Mouse (Mus musculus): ENCODE measurements at regions not wholly inside any gene's neighbourhood (a gene's known extent, or its start where the extent isn't known, plus 50 kb on each side); places are given as distances from the start of the nearest gene placed in this dataset.

DNA sequence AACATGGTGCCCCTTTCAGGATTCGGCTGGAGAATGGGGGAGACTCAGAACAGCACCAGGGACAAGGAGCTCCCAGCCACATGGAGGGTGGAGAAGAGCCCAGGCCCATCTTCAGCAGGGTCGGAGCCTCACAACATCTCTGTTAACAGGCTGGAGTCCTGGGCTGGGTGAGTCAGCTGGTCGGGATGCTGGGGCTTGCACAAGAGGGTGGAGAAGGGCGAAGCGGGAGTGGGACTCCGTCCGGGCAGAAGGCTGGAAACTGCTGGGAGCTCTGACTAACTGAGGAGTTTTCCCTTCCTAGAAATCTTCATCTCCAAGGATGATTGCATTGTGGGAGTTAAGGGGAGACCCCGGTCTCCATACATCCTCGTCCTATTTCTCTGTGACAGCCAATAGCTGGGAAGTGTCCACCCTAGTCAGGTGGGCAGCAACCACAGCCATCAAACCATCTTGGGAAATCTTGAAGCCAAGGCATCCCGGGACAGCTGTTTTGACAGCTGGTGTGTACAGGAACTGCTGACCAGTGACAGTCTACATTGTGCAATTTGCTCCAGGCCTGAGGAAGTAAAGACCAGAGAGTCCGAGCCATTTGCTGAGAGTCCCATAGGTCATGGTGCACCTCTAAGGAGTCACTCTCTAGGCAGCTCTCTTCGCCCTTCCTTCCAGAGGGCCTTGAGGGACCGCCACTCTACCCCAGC lies 247.4 kb downstream of the Bcl11b start:
- peak; percentile 37 to 43 for DNase-seq
- intact Hi-C loops (cut with DNase I): no loop called here

DNA sequence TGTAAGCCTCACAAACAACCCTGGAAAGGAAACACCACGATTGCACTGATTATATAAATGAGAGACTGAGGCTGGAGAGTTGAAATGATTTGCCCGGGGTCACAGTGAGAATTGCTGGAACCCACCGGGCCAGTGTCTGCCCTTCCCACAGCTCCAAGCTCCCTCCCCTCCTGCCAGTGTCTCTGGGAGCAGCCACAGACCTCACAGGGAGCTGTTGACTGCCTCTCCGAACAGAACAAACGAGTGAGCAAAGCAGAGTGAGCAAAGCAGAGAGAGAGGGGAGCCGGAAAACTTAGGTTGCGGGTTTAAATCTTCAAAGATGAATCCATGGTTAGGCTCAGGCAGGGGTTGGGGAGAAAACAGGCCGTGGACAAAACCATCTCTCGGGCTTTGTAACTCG lies 246.2 kb downstream of the Bcl11b start:
- no peak for DNase-seq
- intact Hi-C loops (cut with DNase I): no loop called here

DNA sequence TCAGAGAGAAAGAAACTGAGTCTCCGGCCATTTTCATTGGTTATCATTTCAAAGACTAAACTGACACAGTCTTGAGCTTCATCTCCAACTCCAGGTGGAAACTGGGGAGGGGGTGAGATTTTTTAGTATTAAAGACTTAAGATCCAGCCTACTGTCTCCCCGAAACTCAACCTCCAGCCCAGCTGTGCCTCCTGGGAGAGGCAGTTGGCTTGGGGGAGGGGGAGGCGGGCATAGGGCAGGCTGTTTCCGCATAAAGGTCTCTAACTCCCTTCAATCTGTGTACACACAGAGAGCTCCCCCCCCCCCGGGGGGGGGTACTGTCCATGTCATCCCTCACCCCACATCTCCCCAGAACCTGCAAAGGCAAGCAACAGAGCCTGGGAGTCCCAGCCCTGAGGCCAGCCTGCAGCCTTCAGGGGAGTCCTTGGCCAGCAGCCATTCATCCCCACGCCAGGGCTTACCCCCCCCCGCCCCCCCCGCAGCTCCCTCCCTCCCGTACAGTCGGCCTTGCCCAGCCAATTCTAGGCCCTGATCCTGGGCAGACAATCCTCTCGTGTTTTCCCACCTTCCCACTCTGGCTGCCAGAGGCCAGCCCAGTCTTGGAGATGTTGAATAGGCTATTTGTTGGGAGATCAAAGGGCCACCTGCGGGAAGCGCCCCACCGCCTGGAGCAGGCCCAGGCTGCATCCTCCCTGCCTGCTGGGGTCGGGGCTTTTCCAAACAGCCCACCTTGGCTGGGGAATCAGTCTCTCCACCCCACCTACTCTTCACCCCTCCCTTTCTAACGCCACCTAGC lies 245.2 kb downstream of the Bcl11b start:
- DNase-seq: no peak
- intact Hi-C loops (cut with DNase I): no loop called here

DNA sequence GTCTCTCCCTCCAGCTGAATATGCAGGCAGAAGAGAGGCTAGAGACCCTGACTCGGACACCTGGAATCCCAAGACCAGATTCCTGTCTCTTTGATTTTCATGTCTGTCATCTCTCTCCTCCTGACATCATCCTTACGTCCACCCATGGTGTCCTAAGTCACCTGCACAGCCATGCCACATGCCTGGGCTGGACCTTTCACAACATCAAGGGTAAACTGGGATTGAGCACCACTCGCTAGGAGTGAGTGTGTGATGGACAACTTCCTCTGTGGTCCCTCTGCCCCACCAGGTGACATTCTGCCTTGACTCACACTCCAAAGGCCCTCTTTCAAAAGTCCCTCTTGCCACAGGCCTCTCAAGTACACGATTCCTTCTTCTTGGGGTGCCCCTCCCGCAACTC lies 244.1 kb downstream of the Bcl11b start:
- intact Hi-C loops (cut with DNase I): no loop called here

DNA sequence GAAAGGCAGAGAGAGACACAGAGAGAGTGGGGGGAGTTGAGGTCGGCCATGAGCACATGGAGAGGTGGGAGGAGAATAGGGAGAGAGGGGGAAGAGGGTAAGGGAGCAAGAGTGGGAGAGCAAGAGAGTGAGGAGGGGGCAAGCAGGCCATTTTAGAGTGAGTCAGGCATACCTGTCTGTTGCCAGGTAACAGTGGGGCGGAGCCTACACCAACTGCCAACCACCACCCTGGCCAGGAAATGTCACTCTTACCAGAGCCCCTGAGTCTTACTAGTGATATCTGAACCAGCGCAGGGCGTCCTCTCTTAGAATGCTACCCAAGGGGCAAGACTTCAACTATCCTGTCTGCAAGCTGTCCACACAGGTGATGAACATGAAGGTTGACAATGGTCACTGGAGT lies 243.5 kb downstream of the Bcl11b start:
- intact Hi-C loops (cut with DNase I): loop anchor here (2.0 kb wide), 1 partner anchor 53 kb away; no protein-coding TSS in a partner anchor
- no peak for DNase-seq

More for the DNA sequence above, 244.1 kb downstream of the Bcl11b start:
- DNase-seq: no peak

DNA sequence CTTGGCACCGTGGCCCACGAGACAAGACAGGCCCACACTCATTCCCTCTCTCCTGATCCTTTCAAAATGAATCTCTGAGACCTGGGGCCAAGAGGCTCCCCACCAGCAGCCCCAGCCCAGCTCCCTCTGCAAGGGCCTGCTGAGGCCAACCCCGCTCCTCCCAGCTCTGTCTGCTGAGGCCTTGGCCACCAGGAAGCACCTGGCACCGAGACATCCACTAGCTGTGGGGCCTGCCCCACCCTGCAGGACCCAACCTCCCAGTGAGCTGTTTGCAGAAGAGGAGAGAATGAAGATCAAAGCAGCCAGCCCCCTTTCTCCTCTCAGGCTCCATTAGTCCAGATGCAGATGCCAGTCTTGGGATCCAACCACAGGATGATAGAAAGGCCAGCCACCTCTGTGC lies 241.3 kb downstream of the Bcl11b start:
- intact Hi-C loops (cut with DNase I): no loop called here
- DNase-seq: no peak

DNA sequence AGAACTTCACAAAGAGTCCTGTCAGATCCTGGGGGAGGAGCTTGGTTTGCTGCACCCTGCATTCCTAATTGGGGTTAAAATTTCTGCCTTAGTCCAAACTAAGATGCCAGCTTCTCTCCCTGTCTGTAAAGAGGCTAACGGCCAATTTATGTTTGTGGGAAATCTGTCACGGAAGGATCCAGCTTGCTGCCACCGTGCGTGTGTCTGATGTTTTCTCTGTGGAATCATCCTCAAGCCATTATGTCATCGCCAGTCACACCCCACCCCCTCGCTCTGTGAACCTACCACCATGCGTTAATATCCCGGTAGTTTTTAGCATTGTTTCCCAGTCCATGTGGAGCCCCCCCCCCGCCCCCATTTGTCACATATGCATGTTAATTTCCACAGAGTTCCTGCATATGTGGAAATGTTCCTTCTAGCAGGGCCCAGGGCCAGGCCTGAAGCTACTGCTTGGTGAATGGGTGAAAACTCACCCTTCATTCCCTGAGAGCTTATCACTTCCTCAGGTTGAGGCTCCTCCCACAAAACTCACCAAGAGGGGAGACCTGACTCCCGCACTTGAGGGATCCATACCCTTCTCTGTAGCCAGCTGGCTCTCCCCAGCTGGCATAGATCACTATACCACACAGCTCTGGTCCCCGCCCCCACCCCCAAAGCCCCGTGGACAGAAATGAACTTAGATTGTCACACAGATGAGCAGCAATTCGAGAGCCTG lies 233.4 kb downstream of the Bcl11b start:
- DNase-seq: no peak
- intact Hi-C loops (cut with DNase I): no loop called here

DNA sequence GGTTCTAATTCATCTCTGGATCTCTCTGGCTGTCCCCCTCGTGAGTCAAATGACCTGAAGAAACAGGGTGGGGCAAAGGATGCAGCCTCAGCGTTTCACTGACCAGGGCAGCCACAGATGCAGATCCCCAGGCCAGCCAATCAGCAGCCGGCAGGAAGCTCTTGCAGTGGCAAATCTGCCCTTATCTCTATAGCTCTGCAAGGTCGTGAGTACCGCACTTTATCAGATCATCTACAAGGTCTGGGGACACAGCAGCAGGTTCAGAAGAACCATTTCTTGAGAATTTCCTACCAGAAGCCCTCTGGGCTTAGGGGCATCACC lies 232.9 kb downstream of the Bcl11b start:
- no peak for DNase-seq
- intact Hi-C loops (cut with DNase I): no loop called here

DNA sequence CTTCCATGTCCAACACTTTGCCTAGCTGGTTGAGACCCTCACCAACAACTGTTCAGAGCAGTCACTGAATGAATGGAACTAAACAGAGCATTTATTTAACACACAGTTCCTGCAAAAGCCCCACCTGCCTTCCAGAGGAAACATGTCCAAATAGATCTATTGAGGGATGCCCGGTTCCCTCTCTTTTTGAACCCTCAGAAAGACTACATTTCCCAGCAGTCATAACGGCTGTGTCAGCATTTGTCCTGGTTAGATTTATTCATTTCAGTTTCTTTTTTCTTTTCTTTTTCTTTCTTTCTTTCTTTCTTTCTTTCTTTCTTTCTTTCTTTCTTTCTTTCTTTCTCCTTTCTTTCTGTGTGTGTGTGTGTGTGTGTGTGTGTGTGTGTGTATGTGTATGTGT lies 232.1 kb downstream of the Bcl11b start:
- DNase-seq: no peak
- intact Hi-C loops (cut with DNase I): no loop called here

DNA sequence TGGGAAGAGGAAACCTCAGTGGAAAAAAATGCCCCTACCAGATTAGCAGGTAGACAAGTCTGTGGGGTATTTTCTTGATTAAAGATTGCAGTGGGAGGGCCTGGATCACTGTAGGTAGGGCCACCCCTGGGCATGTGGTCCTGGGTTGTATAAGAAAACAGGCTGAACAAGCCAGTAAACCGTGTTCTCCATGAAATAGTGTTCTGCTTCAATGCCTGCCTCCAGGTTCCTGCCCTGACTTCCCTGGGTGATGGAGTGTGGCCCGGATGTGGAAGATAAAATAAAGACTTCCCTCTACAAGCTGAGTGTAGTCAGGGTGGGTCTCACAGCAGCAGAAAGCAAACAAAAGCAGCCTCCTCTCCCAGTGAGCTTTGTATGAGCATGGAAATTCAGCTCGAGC lies 231.6 kb downstream of the Bcl11b start:
- no peak for DNase-seq
- intact Hi-C loops (cut with DNase I): no loop called here

DNA sequence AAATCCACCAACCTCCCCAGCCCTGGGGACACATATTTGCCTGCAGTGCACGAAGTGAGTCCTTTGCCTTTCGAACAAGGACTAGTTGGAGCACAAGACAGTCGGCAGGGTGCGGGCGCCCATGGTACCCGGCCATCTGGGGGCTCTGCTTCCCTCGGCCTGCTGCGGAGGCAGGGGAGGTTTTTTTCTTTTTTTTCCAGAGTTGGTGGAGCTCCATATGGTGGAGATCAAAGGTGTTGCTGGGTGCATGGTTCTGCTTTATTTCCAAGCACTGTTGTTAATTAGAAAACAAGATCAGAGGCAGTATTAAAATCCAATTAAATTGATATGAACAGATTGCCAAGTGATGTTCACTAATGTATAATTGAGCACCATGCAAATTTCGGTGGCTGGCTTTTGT lies 225.4 kb downstream of the Bcl11b start:
- DNase-seq: no peak
- intact Hi-C loops (cut with DNase I): no loop called here

DNA sequence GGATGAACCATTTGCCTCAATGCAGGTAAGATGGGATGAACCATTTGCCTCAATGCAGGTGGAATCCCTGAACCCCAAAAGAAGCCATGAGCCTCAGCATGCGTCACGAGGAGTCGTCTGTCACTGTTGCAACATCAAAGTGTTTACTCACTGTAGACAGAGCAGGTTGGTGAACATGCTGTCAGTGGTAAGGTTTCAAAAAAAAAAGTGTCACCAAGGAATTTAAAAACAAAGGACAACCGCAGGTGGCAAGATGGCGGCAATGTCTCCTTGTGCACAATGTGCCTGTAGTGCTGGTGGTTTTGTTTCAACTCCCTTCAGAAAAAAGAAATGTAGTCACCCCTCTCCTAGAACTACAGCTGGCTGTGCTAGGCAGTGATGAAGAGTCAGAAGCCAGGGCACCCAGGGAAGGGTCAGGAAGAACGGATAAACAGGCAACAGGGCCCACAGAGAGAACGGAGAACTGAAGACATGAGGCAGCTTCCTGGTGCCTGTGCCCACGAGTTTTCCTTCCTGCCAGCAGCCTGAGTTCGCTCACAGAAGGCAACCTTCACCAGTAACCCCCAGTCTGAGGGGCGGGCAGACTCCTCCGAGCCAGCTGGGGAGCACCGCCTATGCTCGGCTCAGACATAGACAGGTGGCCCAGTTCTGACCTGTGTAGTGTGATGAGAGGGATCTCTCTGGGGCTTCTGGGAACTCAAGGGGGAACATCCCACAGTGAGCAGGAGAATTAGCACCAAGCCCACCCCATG lies 223.9 kb downstream of the Bcl11b start:
- intact Hi-C loops (cut with DNase I): no loop called here
- no peak for DNase-seq

DNA sequence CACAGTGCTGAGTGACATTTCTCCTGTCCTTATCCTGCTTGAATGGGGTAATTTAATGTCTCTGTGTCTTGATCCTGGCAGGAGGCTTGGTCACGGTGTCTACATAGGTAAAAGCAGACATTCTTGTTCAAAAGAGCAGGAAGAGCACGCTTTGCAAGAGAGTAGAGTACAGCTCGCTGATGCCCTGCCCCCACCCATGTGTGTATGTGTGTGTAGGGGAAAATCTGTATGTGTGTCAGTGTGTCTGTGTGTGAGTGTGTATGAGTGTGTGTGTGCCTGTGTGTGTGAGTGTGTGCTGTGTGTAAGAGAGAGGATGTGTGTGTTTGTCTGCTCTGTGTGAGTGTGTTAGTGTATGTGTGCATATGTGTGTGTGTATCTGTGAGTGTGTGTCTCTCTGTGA lies 221.3 kb downstream of the Bcl11b start:
- no peak for DNase-seq
- intact Hi-C loops (cut with DNase I): no loop called here

DNA sequence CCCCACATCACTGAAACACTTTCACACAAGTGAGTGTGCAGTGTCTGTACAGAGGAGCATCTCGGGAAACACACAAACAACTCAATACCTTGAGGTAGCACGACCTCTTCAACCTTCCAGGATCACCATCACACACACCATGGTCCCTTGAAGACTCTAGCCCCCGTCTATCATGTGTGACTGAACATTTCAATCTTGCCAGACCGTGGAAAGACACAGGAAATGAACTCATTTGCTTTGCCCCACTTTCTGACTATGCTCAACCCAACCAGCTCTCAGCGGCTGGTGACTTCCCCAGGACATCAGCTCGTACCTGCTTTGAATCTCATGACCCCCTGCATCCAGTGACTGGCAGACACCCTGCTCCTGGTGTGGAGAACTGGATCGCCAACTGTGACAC lies 219.6 kb downstream of the Bcl11b start:
- no peak for DNase-seq
- intact Hi-C loops (cut with DNase I): no loop called here

DNA sequence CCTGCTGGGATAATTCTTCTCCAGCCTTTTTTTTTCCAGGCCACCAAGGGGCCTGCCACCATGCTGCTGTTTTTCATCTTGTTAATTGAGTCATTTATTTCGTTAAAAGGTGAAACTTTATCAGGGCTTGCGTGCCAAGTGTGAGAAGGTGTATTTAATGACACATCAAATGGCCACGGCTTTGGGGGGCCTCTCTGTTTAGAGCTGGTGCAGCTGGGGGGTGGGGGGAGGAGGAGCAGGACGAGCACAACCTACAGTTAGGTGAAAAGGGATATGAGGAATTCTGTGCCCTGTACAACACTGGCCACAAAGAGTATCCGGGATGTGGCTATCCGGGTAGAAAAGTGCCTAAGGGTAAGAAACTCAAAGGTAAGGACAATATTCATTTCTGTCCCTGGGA lies 213.6 kb downstream of the Bcl11b start:
- DNase-seq: no peak
- intact Hi-C loops (cut with DNase I): no loop called here

DNA sequence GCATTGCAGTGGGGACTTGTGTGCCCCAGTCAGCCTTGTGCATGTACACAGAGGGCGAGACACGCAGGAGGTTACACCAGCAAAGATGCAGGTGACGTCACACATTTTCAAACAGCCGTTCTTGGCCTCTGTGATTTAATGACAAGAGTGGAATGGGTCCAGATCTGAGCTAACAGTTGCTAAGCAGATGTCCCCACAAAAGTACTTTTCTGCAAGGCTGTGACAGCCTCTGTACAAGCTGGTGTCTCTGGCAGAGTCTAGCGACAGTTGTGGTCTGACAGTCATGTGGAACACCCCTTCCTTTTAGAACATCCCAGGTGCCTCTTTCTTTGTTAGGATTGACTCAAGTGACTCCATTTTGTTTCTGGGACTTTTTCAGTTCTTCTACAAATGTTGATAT lies 203.1 kb downstream of the Bcl11b start:
- intact Hi-C loops (cut with DNase I): no loop called here
- no peak for DNase-seq

DNA sequence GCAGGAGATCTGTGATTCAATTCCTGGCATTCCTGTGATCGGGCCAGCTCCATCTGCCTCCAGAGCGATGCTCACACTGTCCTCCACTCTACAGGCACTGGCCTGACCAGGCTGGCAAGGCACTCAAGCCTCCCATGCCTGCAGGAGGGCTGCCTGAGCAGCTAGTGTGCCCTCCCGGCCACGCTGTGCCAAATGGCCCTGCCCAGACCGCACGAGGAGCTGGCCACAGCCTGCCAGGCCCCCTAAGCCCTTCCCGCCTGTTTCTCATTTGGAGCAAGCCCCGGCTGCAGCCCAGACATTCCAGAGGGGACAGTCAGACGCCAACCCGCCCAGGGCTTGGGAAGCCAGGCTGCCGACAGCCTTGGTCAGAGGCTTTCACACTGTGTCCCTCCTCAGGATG lies 195.8 kb downstream of the Bcl11b start:
- peak; percentile 49 to 66 for DNase-seq
- intact Hi-C loops (cut with DNase I): no loop called here

DNA sequence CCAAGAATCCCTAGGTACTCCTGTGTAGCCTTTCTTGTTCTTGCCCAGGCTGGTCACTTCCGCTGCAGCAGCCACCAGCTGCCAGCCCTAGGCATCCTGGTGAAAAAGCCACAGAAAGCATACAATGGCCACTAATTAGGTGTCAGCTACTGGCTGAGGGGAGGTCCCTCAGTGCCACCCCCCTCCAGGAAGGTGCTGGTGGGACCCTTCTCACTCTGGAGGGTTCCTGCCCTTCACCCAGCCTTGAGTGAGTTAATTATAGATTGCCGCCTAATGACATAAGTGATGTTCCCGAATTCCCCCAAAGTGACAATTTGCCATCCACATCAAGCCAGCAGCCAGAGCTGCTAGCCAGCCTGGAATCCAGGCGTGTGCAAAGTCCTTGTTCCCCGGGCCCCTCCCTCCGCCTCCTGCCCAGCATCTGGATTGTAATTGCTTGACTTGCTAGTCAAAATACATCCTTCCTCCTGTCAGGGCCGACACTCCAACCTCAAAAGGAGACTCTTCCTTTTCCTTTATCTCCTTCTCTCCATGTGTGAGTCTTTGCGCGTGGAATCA lies 195.2 kb downstream of the Bcl11b start:
- no peak for DNase-seq
- intact Hi-C loops (cut with DNase I): no loop called here

DNA sequence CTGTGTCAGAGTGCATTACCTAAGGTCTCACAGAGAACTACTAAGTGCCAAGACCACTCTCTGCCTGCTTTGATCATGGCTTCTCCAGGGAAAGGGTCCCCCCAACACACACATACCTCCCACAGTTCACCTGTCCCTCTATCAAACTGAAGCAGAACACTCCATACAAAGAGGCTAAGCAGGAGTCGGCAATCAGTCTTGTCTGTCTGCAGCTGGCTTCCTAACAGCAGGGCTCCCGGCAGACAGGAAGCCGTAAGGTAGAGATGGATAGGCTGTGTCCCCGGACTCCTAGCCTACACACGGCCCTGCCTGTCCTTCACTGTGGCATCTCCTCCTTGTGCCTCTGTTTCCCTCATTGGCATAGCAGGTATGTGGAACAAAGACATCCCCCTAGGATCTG lies 192.2 kb downstream of the Bcl11b start:
- no peak for DNase-seq
- intact Hi-C loops (cut with DNase I): no loop called here

DNA sequence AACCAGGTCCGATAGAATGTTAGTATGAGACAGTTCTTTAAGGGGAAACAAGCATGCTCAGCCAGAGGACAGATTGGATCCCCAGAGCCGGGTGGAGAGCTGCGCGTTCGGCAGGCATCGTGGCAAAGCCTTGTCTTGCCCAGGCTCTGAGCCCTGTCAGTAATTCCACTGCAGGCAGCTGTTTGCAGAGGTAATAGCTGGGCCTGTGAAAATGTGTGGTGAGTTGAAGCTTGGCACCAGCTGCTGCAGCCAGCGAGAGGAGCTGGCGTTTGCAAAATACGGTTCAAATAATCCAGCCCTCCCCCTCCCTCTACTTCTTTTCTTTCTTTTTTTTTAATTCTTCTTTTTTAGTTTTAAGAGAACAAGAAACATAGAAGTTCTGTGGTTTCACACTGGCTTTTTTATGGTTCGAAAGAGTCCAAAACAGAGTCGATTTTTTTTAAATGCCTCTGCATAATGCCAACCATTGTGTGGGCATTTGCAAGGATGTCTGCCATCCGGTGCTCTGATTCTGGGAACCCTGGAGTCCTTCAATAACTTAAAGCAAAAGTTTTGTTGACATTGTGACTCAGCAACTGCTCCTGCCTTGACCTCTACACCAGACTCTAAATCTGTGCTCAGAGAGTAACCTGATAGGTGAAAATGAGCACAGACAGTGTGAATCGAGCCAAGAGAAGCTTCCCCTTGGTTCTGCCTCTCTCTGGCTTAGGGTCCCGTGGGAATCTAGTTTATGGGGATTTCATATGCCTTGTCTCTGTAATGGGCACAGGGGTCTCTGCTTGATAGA lies 190.7 kb downstream of the Bcl11b start:
- intact Hi-C loops (cut with DNase I): loop anchor here (2.0 kb wide), 1 partner anchor 52 kb away; no protein-coding TSS in a partner anchor
- peak in 1 of 2 experiments; percentile 24 for DNase-seq
